Mouse (Mus musculus) forelimb bud, embryonic 11.5 days (tissue): ENCODE data around the gene Dnah17.

Experiments
- DNase-seq: peaks from one replicate; pipeline ENCODE4 v3.0.0-alpha.2; 2012; ENCODE audit warnings: low read depth, low spot score

Dnah17 gene

GRCm38 (mm10) chr11:117996066-117996465 is 134.4 kb downstream of the Dnah17 start:
- no peak for DNase-seq

DNA sequence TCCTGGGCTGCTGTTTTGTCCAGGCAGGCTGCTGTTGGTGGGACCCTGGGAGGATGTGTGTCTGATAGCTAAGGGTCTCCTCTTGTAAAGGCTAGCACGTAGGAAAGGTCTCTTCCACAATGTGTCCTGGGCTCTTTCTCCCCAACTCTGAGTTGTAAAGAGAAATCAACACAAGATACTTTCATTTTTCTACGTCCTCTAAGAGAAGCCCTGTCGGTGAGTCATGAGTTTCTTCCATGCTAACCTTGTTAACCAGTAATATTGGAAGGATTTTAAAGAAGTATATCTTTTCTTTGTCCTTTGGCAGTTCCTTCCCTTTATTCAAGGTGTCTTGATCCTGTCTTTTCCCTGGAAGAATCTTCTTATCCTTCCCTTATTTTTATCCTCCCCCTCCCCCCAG is 134.8 kb downstream of the Dnah17 start:
- DNase-seq = no peak

GRCm38 (mm10) chr11:117995255-117995654 is 135.2 kb downstream of the Dnah17 start:
- DNase-seq = no peak

- DNase-seq = no peak
Observed at GRCm38 (mm10) chr11:117994250-117995057, 136.0 kb downstream of the Dnah17 start.

- no peak for DNase-seq
Observed at GRCm38 (mm10) chr11:117993190-117994175, 137.0 kb downstream of the Dnah17 start.

GRCm38 (mm10) chr11:117991502-117992470 is 138.6 kb downstream of the Dnah17 start:
- no peak for DNase-seq

DNA sequence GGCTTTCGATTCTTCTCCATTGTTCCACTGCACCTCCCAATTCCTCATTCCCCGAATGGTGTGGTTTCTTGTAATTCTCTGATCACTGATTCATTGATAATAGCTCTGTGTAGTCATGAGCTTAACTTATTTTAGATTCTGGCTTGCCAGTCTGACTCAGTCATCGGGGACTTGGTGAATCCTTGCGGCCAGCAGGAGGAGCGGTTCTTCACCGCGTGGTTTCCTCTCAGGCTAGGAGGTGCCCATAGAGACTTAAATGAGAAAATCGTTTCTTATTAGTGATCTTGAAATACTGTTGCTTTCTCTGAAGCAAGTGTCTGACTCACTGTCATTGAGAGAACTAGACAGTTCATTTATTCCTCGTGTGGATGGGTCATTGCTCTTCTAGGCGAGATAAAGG is 140.5 kb downstream of the Dnah17 start:
- DNase-seq = no peak

DNA sequence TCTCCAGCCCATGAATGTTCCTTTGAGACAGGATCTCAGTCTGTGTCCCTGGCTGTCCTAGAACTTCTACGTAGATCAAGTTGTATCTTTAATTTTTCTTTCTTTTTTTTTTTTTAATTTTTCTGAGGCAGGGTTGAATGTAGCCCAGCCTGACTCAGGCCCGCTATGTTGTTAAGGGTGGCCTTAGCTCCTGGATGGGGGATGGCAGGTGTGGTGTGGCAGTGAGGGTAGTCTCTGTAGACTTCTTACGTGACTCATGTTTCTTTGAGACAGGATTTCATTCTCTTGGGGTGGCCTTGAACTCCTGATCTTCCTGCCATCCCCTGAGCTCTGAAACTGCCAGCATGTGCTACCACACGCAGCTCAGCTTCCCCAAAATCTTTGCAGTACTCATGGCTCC is 141.2 kb downstream of the Dnah17 start:
- DNase-seq = no peak

- no peak for DNase-seq
Observed at GRCm38 (mm10) chr11:117987968-117988367, 142.5 kb downstream of the Dnah17 start.

DNA sequence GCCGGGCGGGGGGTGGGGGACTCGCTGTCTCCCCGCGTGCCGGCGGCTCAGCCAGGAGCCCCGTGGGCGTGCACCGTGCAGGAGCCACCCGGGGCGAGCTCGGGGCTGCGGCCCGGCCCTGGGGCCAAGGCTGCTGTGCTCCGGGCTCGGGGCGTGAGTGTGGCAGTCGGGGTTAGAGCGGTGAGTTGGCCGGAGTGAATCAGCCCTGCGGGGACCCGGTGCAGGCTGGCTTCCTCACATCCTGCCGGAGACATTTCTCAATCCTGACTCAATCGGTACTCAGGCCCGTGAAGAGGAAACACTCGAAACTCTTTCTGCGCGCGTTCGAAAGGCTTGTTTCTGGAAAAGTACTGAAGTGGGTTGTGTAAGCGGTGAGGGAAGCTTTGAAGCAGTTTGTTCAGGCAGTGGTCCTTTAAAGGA is 143.4 kb downstream of the Dnah17 start:
- no peak for DNase-seq

- peak; percentile 92 for DNase-seq
Observed at GRCm38 (mm10) chr11:117986126-117987031, 144.1 kb downstream of the Dnah17 start, which contains the start of gene Pgs1. TSS of gene Pgs1 (plus strand) at chr11:117986292.

- DNase-seq = no peak
Observed at GRCm38 (mm10) chr11:117983770-117984169, 146.7 kb downstream of the Dnah17 start.

DNA sequence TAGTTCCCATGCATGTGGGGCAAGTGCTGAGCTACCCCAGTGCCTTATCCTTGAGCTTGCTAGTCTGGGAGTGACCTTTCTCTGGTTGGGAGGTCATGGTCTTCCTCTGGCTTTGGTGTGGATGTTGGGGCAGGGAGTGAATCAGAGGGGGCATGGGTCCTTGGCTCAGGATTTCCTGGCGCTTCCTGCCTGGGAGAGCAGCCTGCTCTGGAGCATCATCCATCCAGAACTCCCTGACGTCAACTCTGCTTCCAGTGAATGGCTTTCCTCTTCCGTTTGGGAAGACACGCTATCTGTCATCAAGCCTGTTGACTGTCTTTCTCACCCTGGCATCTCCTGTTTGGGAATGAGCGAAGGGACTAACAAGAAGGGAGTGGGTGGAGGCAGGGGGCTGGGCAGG is 148.0 kb downstream of the Dnah17 start:
- no peak for DNase-seq

GRCm38 (mm10) chr11:117979388-117979787 is 151.0 kb downstream of the Dnah17 start:
- DNase-seq = no peak

DNA sequence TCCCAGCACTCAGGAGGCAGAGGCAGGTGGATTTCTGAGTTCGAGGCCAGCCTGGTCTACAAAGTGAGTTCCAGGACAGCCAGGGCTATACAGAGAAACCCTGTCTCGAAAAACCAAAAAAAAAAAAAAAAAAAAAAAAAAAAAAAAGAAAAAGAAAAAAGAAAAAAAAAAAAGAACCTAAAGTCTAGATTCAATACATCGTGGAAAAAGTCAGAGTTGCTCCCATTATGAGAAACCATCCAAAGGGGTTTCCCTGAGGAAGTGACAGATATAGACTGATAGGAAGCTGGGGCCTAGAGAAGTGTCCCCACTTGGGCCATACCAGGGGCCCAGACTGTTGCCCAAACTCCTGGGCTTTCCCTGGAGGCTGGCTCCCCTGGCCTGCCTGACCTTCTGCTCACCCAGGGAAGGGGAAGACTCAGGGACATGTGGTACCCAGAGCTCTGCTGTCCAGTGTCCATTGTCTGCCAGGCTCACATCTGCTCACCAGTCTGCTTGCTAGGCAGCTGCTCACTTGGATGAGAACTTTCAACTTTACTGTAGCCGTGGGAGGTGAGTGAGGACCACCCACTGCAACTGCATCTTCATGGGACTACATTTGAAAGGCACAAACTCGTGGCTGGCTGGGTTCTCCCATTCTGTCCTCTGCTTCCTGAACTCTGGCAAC is 152.6 kb downstream of the Dnah17 start:
- DNase-seq = no peak

DNA sequence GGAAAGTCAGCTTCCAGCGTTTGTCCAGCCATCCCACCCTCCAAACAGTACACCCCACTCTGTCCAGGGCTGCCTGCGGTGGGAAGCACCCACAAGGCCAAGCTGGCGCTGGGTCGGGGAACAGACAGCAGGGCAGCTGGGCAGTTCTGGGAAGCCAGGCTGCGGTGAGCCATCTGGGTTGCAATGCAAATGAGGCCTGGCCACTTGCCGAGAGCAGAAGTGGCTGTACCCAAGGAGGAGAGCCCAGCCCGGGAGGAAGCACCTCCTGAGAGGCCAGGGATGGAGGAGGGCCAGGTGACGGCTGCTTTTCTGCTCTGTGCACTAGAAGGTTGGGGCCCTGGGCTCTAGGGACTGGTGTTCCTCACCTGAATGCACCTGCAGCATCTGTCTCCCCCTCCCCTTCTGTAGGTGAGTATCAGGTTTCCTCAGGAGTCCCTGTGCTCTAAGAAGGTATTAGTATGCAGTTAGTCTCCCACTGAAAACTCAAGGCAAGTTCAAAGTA is 154.3 kb downstream of the Dnah17 start:
- no peak for DNase-seq

DNA sequence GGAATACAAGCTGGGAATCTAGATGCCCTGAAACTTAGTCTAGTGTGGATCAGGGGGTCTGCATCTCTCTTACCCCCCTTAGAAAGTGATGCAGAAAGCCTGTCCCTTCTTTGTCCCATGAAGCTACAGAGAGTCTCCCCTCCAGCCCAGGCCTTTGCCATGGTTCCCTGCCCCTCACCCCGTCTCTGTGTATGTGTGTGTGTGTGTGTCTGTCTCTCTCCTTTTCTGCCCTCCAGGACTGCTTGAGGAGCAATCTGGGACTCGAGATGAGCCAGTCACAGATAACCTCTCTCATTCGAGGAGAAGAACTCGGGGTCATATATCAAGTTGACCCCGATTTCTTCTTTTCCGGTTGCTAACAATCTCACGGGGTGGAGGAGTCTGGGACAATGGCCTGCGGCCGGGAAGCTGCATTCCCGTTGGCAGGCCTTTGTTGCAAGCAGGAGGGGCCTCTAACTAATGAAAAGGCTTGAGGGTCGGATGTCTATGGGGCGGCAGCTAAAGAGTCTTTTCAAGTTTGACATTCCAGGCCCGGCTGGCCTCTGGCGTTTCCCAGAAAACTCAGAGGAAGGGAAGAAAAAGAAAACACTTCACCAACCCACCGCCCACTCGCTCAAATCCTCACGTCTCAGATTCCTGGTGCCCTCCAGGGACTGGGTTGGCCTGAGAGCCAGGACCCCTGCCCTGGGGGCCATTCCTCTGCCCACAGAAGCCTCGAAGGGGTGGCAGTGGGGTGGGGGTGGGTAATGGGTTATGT is 155.0 kb downstream of the Dnah17 start:
- no peak for DNase-seq

- no peak for DNase-seq
Observed at GRCm38 (mm10) chr11:117974327-117975125, 155.9 kb downstream of the Dnah17 start.
